Mouse (Mus musculus): Measurements from ENCODE around the gene Parvb.

The Parvb gene

GRCm38 (mm10) chr15:84217969-84218782 is 13.7 kb upstream of the Parvb start:
- no peak for DNase-seq (ENCODE audit: low read depth, low spot score)

GRCm38 (mm10) chr15:84218783-84219271 is 13.0 kb upstream of the Parvb start:
- peak; percentile 42 for DNase-seq (ENCODE audit: low read depth, low spot score)

GRCm38 (mm10) chr15:84221539-84221938 is 10.3 kb upstream of the Parvb start:
- DNase-seq (ENCODE audit: low read depth, low spot score) = no peak

- DNase-seq (ENCODE audit: low read depth, low spot score) = no peak
Measured at GRCm38 (mm10) chr15:84223423-84223822, 8.4 kb upstream of the Parvb start.

- no peak for DNase-seq (ENCODE audit: low read depth, low spot score)
Measured at GRCm38 (mm10) chr15:84224779-84225178, 7.1 kb upstream of the Parvb start.

GRCm38 (mm10) chr15:84226918-84227317 is 4.9 kb upstream of the Parvb start:
- DNase-seq (ENCODE audit: low read depth, low spot score) = no peak

- DNase-seq (ENCODE audit: low read depth, low spot score) = no peak
Measured at GRCm38 (mm10) chr15:84230661-84231060, 1.2 kb upstream of the Parvb start.

- peak; percentile 50 for DNase-seq (ENCODE audit: low read depth, low spot score)
Measured at GRCm38 (mm10) chr15:84231113-84231712, 630 bp upstream of the Parvb start.

GRCm38 (mm10) chr15:84232609-84233008 is 766 bp downstream of the Parvb start:
- peak; percentile 91 for DNase-seq (ENCODE audit: low read depth, low spot score)

- peak; percentile 90 for DNase-seq (ENCODE audit: low read depth, low spot score)
Measured at GRCm38 (mm10) chr15:84234794-84235581, 3.1 kb downstream of the Parvb start.

GRCm38 (mm10) chr15:84235646-84236045 is 3.8 kb downstream of the Parvb start:
- DNase-seq (ENCODE audit: low read depth, low spot score) = peak; percentile 91

GRCm38 (mm10) chr15:84238552-84238951 is 6.7 kb downstream of the Parvb start:
- no peak for DNase-seq (ENCODE audit: low read depth, low spot score)

- peak; percentile 57 for DNase-seq (ENCODE audit: low read depth, low spot score)
Measured at GRCm38 (mm10) chr15:84238991-84239401, 7.2 kb downstream of the Parvb start.

- DNase-seq (ENCODE audit: low read depth, low spot score) = no peak
Measured at GRCm38 (mm10) chr15:84241520-84241919, 9.7 kb downstream of the Parvb start.

GRCm38 (mm10) chr15:84245104-84245503 is 13.3 kb downstream of the Parvb start:
- DNase-seq (ENCODE audit: low read depth, low spot score) = no peak

GRCm38 (mm10) chr15:84246195-84246594 is 14.4 kb downstream of the Parvb start:
- no peak for DNase-seq (ENCODE audit: low read depth, low spot score)

- DNase-seq (ENCODE audit: low read depth, low spot score) = peak; percentile 51
Measured at GRCm38 (mm10) chr15:84247309-84247708, 15.5 kb downstream of the Parvb start.

GRCm38 (mm10) chr15:84251227-84251626 is 19.4 kb downstream of the Parvb start:
- DNase-seq (ENCODE audit: low read depth, low spot score) = no peak

- DNase-seq (ENCODE audit: low read depth, low spot score) = no peak
Measured at GRCm38 (mm10) chr15:84252645-84253044, 20.8 kb downstream of the Parvb start.

GRCm38 (mm10) chr15:84253757-84254156 is 21.9 kb downstream of the Parvb start:
- DNase-seq (ENCODE audit: low read depth, low spot score) = no peak

- DNase-seq (ENCODE audit: low read depth, low spot score) = no peak
Measured at GRCm38 (mm10) chr15:84254387-84254786, 22.5 kb downstream of the Parvb start.

- DNase-seq (ENCODE audit: low read depth, low spot score) = no peak
Measured at GRCm38 (mm10) chr15:84256254-84256850, 24.5 kb downstream of the Parvb start.
